8 mouse cellular contexts compared by ENCODE assay signal in the genomic region with DNA sequence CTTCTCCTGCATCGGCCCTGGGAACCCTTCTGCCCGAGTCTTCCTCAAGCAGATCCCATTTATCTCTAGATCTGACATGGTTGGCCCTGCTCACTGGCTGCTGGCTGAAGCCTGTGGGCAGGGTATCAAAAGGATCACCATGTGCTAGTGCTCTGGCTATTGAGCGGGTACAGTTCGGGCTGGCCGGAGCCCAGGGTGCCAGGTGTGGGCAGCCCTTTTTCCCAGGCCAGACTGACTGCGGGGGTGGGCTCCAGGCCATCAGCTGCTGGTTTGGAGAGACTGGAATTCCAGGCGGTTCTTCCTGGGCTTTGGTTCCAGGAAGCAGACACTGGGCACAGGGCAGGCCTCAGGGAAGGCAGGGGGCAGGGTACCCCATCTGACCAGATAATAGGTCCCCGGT. TPM values are rescaled to one million over a fixed set of nuclear protein-coding genes. Genes with fewer than 3 reads are reported as not detected.
DNase-seq lines count a peak whose midpoint lies in the region; ATAC-seq and TF ChIP-seq lines count a peak whose summit lies in the region.

No protein-coding gene starts in this region.

- in situ Hi-C loops in ES-E14 (cut with MboI; ENCODE audit: low sequenced_read_pairs in 2 of 2, unreplicated experiment in 2 of 2), result no loop called here

- peaks cover 67% of the 10 kb centered on the region for H3K4me1 ChIP-seq in kidney, embryonic 16.5 days (ENCODE audit: insufficient read depth, low read length)
- H3K4me1 ChIP-seq in ES-E14 (ENCODE audit: control insufficient read depth in 2 of 2, insufficient read depth in 2 of 2, low read length in 2 of 2, poor library complexity in 1 of 2), result peaks cover 4 to 49% of the 10 kb centered on the region in 2 experiments
- H3K4me1 ChIP-seq in heart, postnatal 0 days (ENCODE audit: control insufficient read depth, insufficient read depth), result peaks cover 65% of the 10 kb centered on the region
- peaks cover 43% of the 10 kb centered on the region for H3K4me1 ChIP-seq in forebrain, embryonic 13.5 days

- no peak overlapping the region for H3K4me3 ChIP-seq in kidney, embryonic 16.5 days (ENCODE audit: low read length)
- H3K4me3 ChIP-seq in ES-E14 (ENCODE audit: insufficient read depth in 1 of 2, low read depth in 1 of 2, low read length in 2 of 2, poor library complexity in 1 of 2, severe bottlenecking in 1 of 2), result no peak overlapping the region
- H3K4me3 ChIP-seq in heart, postnatal 0 days (ENCODE audit: low read depth, low read length), result no peak overlapping the region
- H3K4me3 ChIP-seq in forebrain, embryonic 13.5 days, result no peak overlapping the region

- H3K9ac ChIP-seq in kidney, embryonic 16.5 days (replicated peaks; ENCODE audit: low read length), result no peak overlapping the region; the same call in 1 of the 2 replicates
- peak overlapping the region; percentile 41; the same call in 1 of the 2 replicates for H3K9ac ChIP-seq in ES-E14 (ENCODE audit: insufficient read depth, low read depth, low read length, poor library complexity, severe bottlenecking)
- H3K9ac ChIP-seq in heart, postnatal 0 days (replicated peaks; ENCODE audit: low read depth, low read length), result no peak overlapping the region
- H3K9ac ChIP-seq in forebrain, embryonic 13.5 days, result no peak overlapping the region

- WGBS in kidney, embryonic 16.5 days, result 77% methylated on average over 8 of the region's 8 CpGs
- WGBS in heart, postnatal 0 days, result 48% methylated on average over 8 of the region's 8 CpGs
- 90% methylated on average over 8 of the region's 8 CpGs for WGBS in forebrain, embryonic 13.5 days

- intact Hi-C loops in left cerebral cortex, postnatal 14 days (cut with DNase I), result no loop called here

- no peak for TF ChIP-seq EP300 in heart, postnatal 0 days (IDR thresholded peaks at IDR 0.05; ENCODE audit: low read depth)

- peaks cover 18% of the 10 kb centered on the region for H3K36me3 ChIP-seq in kidney, embryonic 16.5 days (ENCODE audit: insufficient read depth, low read length)
- peaks cover 21% of the 10 kb centered on the region for H3K36me3 ChIP-seq in ES-E14 (ENCODE audit: control insufficient read depth, insufficient read depth, low read length, poor library complexity, severe bottlenecking)
- peaks cover 31% of the 10 kb centered on the region for H3K36me3 ChIP-seq in heart, postnatal 0 days (replicated peaks; ENCODE audit: control insufficient read depth, insufficient read depth, low read length)
- peaks cover 29% of the 10 kb centered on the region for H3K36me3 ChIP-seq in forebrain, embryonic 13.5 days (ENCODE audit: poor library complexity, severe bottlenecking)

- TF ChIP-seq CTCF in heart, postnatal 0 days (IDR thresholded peaks at IDR 0.05; ENCODE audit: low read depth), result no peak

- H3K27me3 ChIP-seq in kidney, embryonic 16.5 days (ENCODE audit: insufficient read depth, low read length), result no peaks in the 10 kb centered on the region; the same call in 1 of the 2 replicates
- H3K27me3 ChIP-seq in heart, postnatal 0 days (ENCODE audit: control insufficient read depth, insufficient read depth, low read length), result no peaks in the 10 kb centered on the region
- peaks cover 37% of the 10 kb centered on the region for H3K27me3 ChIP-seq in forebrain, embryonic 13.5 days

- no peak for ATAC-seq in kidney, embryonic 16.5 days (ENCODE audit: low FRiP score, low TSS enrichment)
- ATAC-seq in heart, postnatal 0 days (ENCODE audit: insufficient read depth, low read depth), result no peak
- ATAC-seq in forebrain, embryonic 13.5 days, result no peak

- no peaks in the 10 kb centered on the region for H3K9me3 ChIP-seq in kidney, embryonic 16.5 days (ENCODE audit: low read length)
- no peaks in the 10 kb centered on the region for H3K9me3 ChIP-seq in ES-E14 (ENCODE audit: control insufficient read depth, insufficient read depth, low read depth, low read length)
- H3K9me3 ChIP-seq in heart, postnatal 0 days (replicated peaks; ENCODE audit: control insufficient read depth, low read length), result no peaks in the 10 kb centered on the region
- no peaks in the 10 kb centered on the region for H3K9me3 ChIP-seq in forebrain, embryonic 13.5 days (replicated peaks)

- peak overlapping the region; percentile 18; the same call in 1 of the 2 replicates for H3K27ac ChIP-seq in kidney, embryonic 16.5 days (ENCODE audit: low read length)
- H3K27ac ChIP-seq in ES-E14 (ENCODE audit: insufficient read depth, low read depth, low read length, poor library complexity, severe bottlenecking), result no peak overlapping the region
- H3K27ac ChIP-seq in heart, postnatal 0 days (ENCODE audit: low read depth), result peak overlapping the region; percentile 89
- H3K27ac ChIP-seq in forebrain, embryonic 13.5 days, result no peak overlapping the region

- DNase-seq in kidney, postnatal 4 days, result no peak
- no peak for DNase-seq in ES-E14 (ENCODE audit: low read depth, low spot score)
- peak; percentile 83 to 85 for DNase-seq in cerebellum, postnatal 14 days
- DNase-seq in heart, postnatal 0 days (ENCODE audit: low spot score), result no peak
- no peak for DNase-seq in left cerebral cortex, postnatal 14 days (ENCODE audit: low spot score in 2 of 2)
- DNase-seq in left cerebral cortex, adult 9 months (ENCODE audit: low spot score in 2 of 2), result no peak

- no peak overlapping the region for H3K4me2 ChIP-seq in kidney, embryonic 16.5 days (replicated peaks; ENCODE audit: low read depth, low read length)
- H3K4me2 ChIP-seq in heart, postnatal 0 days (ENCODE audit: low read depth, low read length), result no peak overlapping the region
- no peak overlapping the region for H3K4me2 ChIP-seq in forebrain, embryonic 13.5 days

TF ChIP-seq in ES-E14, 5 proteins besides CTCF, POLR2A, EP300 and RAD21:
- TF ChIP-seq MAFK (IDR thresholded peaks at IDR 0.05; ENCODE audit: insufficient read depth, low read depth, low read length) (no peak), ZC3H11A (IDR thresholded peaks at IDR 0.05; ENCODE audit: borderline replicate concordance, low read depth, low read length) (no peak), ZNF384 (IDR thresholded peaks at IDR 0.05; ENCODE audit: low read depth, low read length) (no peak), CHD2 (IDR thresholded peaks at IDR 0.05; ENCODE audit: low read depth, low read length) (no peak), HCFC1 (IDR thresholded peaks at IDR 0.05; ENCODE audit: borderline replicate concordance, insufficient read depth, low read length) (no peak)
TF ChIP-seq in ES-E14: peak in this region for 0.

RNA-seq across cellular contexts. Expression of a gene that starts 1.4 kb away (rescaled TPM):
- 270 and 293 TPM in 2 replicates for polyA plus RNA-seq in kidney, embryonic 16.5 days (2015; fragmentation: Nextera tagmentation; extraction: Ambion mirVana)
- total RNA-seq in ES-E14 (2012; rRNA removed), result 173 and 210 TPM in 2 replicates
- 286 and 487 TPM in 2 replicates for total RNA-seq in heart, postnatal 0 days (2014; rRNA removed; ENCODE audit: low replicate concordance)
- polyA plus RNA-seq in heart, postnatal 0 days (2015; fragmentation: Nextera tagmentation; extraction: Ambion mirVana), result 831 and 871 TPM in 2 replicates
- polyA plus RNA-seq in forebrain, embryonic 13.5 days (2015; fragmentation: Nextera tagmentation; extraction: Ambion mirVana), result 35.9 and 40.0 TPM in 2 replicates
- total RNA-seq in left cerebral cortex, postnatal 14 days (2021), result 10 to 100 TPM; 12.7 to 13.0 TPM

RNA-seq across cellular contexts. Expression of a gene that starts 7.4 kb away (rescaled TPM):
- 244 and 263 TPM in 2 replicates for polyA plus RNA-seq in kidney, embryonic 16.5 days (2015; fragmentation: Nextera tagmentation; extraction: Ambion mirVana)
- total RNA-seq in ES-E14 (2012; rRNA removed), result 54.6 and 62.2 TPM in 2 replicates
- total RNA-seq in heart, postnatal 0 days (2014; rRNA removed; ENCODE audit: low replicate concordance), result 1,394 and 1,556 TPM in 2 replicates
- polyA plus RNA-seq in heart, postnatal 0 days (2015; fragmentation: Nextera tagmentation; extraction: Ambion mirVana), result 2,321 and 2,395 TPM in 2 replicates
- 314 and 328 TPM in 2 replicates for polyA plus RNA-seq in forebrain, embryonic 13.5 days (2015; fragmentation: Nextera tagmentation; extraction: Ambion mirVana)
- total RNA-seq in left cerebral cortex, postnatal 14 days (2021), result 100 to 1,000 TPM; 199 to 200 TPM

RNA-seq across cellular contexts. Expression of a gene that starts 8.7 kb away (rescaled TPM):
- 38.2 and 45.5 TPM in 2 replicates for polyA plus RNA-seq in kidney, embryonic 16.5 days (2015; fragmentation: Nextera tagmentation; extraction: Ambion mirVana)
- total RNA-seq in ES-E14 (2012; rRNA removed), result 30.3 and 48.0 TPM in 2 replicates
- total RNA-seq in heart, postnatal 0 days (2014; rRNA removed; ENCODE audit: low replicate concordance), result 6.7 and 16.5 TPM in 2 replicates
- 4.5 and 4.9 TPM in 2 replicates for polyA plus RNA-seq in heart, postnatal 0 days (2015; fragmentation: Nextera tagmentation; extraction: Ambion mirVana)
- 32.2 and 41.2 TPM in 2 replicates for polyA plus RNA-seq in forebrain, embryonic 13.5 days (2015; fragmentation: Nextera tagmentation; extraction: Ambion mirVana)
- total RNA-seq in left cerebral cortex, postnatal 14 days (2021), result 1 to 10 TPM; 1.7 to 1.8 TPM

RNA-seq across cellular contexts. Expression of a gene that starts 38.2 kb away (rescaled TPM):
- 8.6 and 10.9 TPM in 2 replicates for polyA plus RNA-seq in kidney, embryonic 16.5 days (2015; fragmentation: Nextera tagmentation; extraction: Ambion mirVana)
- 12.5 and 20.3 TPM in 2 replicates for total RNA-seq in ES-E14 (2012; rRNA removed)
- total RNA-seq in heart, postnatal 0 days (2014; rRNA removed; ENCODE audit: low replicate concordance), result 0.97 and 4.8 TPM in 2 replicates
- 1.2 TPM in 2 replicates for polyA plus RNA-seq in heart, postnatal 0 days (2015; fragmentation: Nextera tagmentation; extraction: Ambion mirVana)
- 23.9 and 27.8 TPM in 2 replicates for polyA plus RNA-seq in forebrain, embryonic 13.5 days (2015; fragmentation: Nextera tagmentation; extraction: Ambion mirVana)
- 10 to 100 TPM; 28.3 to 35.6 TPM for total RNA-seq in left cerebral cortex, postnatal 14 days (2021)

RNA-seq across cellular contexts. Expression of a gene that starts 49.4 kb away (rescaled TPM):
- 15.4 and 15.9 TPM in 2 replicates for polyA plus RNA-seq in kidney, embryonic 16.5 days (2015; fragmentation: Nextera tagmentation; extraction: Ambion mirVana)
- total RNA-seq in ES-E14 (2012; rRNA removed), result 30.3 and 49.7 TPM in 2 replicates
- total RNA-seq in heart, postnatal 0 days (2014; rRNA removed; ENCODE audit: low replicate concordance), result 26.3 and 32.0 TPM in 2 replicates
- 10.9 and 11.8 TPM in 2 replicates for polyA plus RNA-seq in heart, postnatal 0 days (2015; fragmentation: Nextera tagmentation; extraction: Ambion mirVana)
- 19.5 and 20.2 TPM in 2 replicates for polyA plus RNA-seq in forebrain, embryonic 13.5 days (2015; fragmentation: Nextera tagmentation; extraction: Ambion mirVana)
- total RNA-seq in left cerebral cortex, postnatal 14 days (2021), result 10 to 100 TPM; 92.7 to 95.9 TPM

Comparison
In these comparisons a context has a peak if more than half of its experiments do, and no peak if none do; other contexts are left out.
1. H3K27ac ChIP-seq: peak in kidney, embryonic 16.5 days (single experiment) and heart, postnatal 0 days (single experiment); none in ES-E14 (single experiment) and forebrain, embryonic 13.5 days (single experiment).
2. DNase-seq: peak in cerebellum, postnatal 14 days (2 of 2); none in kidney, postnatal 4 days (0 of 2), ES-E14 (single experiment), heart, postnatal 0 days (single experiment), left cerebral cortex, postnatal 14 days (0 of 2) and left cerebral cortex, adult 9 months (0 of 2).
3. RNA of a gene that starts 1.4 kb away (total RNA-seq): 286 to 487 TPM in heart, postnatal 0 days and 173 to 210 TPM in ES-E14; 12.7 to 13.0 TPM in left cerebral cortex, postnatal 14 days; every median in the first group is over 10 times any median in the second.